Mouse (Mus musculus): ENCODE measurements at regions not wholly inside any gene's neighbourhood (a gene's known extent, or its start where the extent isn't known, plus 50 kb on each side); places are given as distances from the start of the nearest gene placed in this dataset.

DNA sequence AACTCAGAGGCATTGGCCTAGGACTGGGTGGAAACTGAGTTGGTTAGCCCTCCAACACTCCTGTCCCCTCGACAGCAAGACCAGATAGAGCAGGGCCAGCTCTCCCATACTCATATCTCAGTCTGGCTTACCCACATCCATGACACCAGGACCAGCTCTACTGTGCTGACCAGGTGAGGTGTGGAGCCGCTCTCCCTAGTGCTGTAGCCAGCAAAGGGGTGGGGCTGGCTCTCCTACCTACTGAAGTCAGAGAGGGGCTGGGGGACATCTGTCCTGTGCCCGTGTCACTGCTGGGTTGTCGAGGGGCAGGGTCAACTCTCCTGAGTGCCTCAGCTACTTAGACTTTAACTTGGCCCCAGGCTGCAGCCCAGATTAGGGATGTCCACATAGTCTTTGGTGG is 145.8 kb upstream of the Plppr1 start:
- TF ChIP-seq MAFK (IDR thresholded peaks at IDR 0.05; ENCODE audit: insufficient read depth, low read depth, low read length) (no peak), ZC3H11A (IDR thresholded peaks at IDR 0.05; ENCODE audit: borderline replicate concordance, low read depth, low read length) (no peak), CHD2 (IDR thresholded peaks at IDR 0.05; ENCODE audit: low read depth, low read length) (no peak)
